Mouse (Mus musculus): ENCODE measurements around the gene Rims3. TPM values are rescaled to one million over a fixed set of nuclear protein-coding genes. Genes with fewer than 3 reads are reported as not detected.

The Rims3 gene
- polyA plus RNA-seq (2014; fragmentation: Nextera tagmentation; extraction: Ambion mirVana), result 1.2 and 1.6 TPM in 2 replicates

DNA sequence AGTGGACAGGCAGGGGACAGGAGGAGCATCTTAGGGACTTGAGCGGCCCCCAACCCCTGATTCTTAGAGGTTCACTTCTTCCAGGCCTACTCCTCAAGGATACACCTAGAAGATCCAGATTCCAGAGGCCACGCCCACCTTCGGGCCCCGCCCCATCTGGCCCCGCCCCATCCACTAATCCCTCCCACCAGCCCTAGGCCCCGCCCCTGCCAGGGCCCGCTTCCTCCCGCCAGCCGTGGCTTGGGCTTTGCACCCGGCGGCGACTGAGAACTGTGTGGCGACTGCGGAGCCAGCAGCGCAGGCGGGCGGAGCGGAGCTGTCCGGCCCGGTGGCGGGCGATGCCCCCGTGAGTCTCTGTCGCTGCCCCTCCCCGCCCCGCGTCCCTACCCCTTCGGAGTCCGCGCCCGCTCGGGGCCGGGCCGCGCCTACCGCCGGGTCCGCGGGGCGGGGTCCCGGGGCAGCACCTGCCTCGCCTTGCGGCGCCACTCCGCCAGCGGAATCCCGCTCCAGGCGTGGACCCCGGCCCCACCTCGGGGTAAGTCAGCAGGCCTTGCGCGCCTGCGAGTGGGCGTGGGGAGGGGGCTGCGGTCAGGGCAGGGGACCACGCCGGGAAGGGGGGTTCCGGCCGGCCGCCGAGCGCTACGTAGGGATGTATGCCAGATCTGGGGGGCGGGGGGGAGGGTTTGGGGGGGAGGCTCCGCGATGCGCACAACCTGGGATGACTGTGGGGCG lies at the start of gene Rims3:
Rims3 (plus strand) TSS at position 229 of the 732 bp plus-strand sequence.
- peak; percentile 64 for ATAC-seq (replicated peaks; ENCODE audit: insufficient number of reproducible peaks, low FRiP score, low TSS enrichment)
- Histone ChIP-seq H3K27me3 (ENCODE audit: control insufficient read depth, insufficient read depth, low read length) (peaks cover 48% of the 10 kb centered on the region), H3K27ac (ENCODE audit: low read depth, low read length) (no peak within 1 kb of the TSS), H3K9ac (ENCODE audit: low read depth, low read length) (peak within 1 kb of the TSS; percentile 59; the same call in 1 of the 2 replicates), H3K4me3 (ENCODE audit: low read depth, low read length) (peak within 1 kb of the TSS; percentile 67), H3K9me3 (replicated peaks; ENCODE audit: control insufficient read depth, low read length) (peaks cover 2% of the 10 kb centered on the region; the same call in 1 of the 2 replicates), H3K4me2 (peak within 1 kb of the TSS; percentile 98), H3K36me3 (ENCODE audit: control insufficient read depth, insufficient read depth, low read length) (no peaks in the 10 kb centered on the region), H3K4me1 (ENCODE audit: control insufficient read depth, insufficient read depth, low read length) (peaks cover 19% of the 10 kb centered on the region)
- under 1% methylated on average over 64 of the region's 68 CpGs for WGBS (ENCODE audit: insufficient replicate concordance)

GRCm38 (mm10) chr4:120805816-120806215 lies 48.8 kb upstream of the Rims3 start:
- ATAC-seq (replicated peaks; ENCODE audit: insufficient number of reproducible peaks, low FRiP score, low TSS enrichment), result no peak
- peaks cover 13% of the 10 kb centered on the region for H3K4me1 ChIP-seq (ENCODE audit: control insufficient read depth, insufficient read depth, low read length)

DNA sequence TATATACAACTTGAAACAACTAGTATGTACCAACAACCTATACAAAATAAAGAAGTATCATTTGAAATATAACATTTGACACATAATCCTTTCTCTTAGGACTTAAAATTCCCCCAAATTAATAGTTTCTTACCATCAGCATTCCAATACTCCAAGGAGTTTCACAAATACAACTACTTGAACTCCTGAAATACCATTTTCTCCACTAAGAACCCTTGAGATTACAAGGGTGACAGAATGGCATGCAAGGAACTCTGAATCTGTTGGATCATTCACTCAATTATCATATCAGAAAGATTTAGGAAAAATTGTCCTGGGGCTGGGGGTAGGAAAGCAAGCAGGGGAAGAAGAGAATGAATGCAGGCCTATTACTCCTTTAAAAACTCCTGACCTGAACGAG lies 40.9 kb upstream of the Rims3 start:
- Histone ChIP-seq H3K36me3 (ENCODE audit: control insufficient read depth, insufficient read depth, low read length) (no peaks in the 10 kb centered on the region), H3K27me3 (ENCODE audit: control insufficient read depth, insufficient read depth, low read length) (no peaks in the 10 kb centered on the region), H3K4me2 (peak overlapping the region; percentile 68), H3K27ac (ENCODE audit: low read depth, low read length) (peak overlapping the region; percentile 95), H3K9me3 (replicated peaks; ENCODE audit: control insufficient read depth, low read length) (no peaks in the 10 kb centered on the region), H3K9ac (ENCODE audit: low read depth, low read length) (peak overlapping the region; percentile 88), H3K4me3 (ENCODE audit: low read depth, low read length) (peak overlapping the region; percentile 59), H3K4me1 (ENCODE audit: control insufficient read depth, insufficient read depth, low read length) (peaks cover 29% of the 10 kb centered on the region)
- WGBS (ENCODE audit: insufficient replicate concordance), result 19% methylated on average over 1 of the region's 1 CpGs
- no peak for ATAC-seq (replicated peaks; ENCODE audit: insufficient number of reproducible peaks, low FRiP score, low TSS enrichment)

More at GRCm38 (mm10) chr4:120805816-120806215, 48.8 kb upstream of the Rims3 start:
- Histone ChIP-seq H3K4me3 (ENCODE audit: low read depth, low read length) (no peak overlapping the region), H3K27ac (ENCODE audit: low read depth, low read length) (no peak overlapping the region), H3K4me2 (no peak overlapping the region), H3K9ac (ENCODE audit: low read depth, low read length) (no peak overlapping the region), H3K27me3 (ENCODE audit: control insufficient read depth, insufficient read depth, low read length) (no peaks in the 10 kb centered on the region), H3K36me3 (ENCODE audit: control insufficient read depth, insufficient read depth, low read length) (no peaks in the 10 kb centered on the region), H3K9me3 (replicated peaks; ENCODE audit: control insufficient read depth, low read length) (no peaks in the 10 kb centered on the region)

DNA sequence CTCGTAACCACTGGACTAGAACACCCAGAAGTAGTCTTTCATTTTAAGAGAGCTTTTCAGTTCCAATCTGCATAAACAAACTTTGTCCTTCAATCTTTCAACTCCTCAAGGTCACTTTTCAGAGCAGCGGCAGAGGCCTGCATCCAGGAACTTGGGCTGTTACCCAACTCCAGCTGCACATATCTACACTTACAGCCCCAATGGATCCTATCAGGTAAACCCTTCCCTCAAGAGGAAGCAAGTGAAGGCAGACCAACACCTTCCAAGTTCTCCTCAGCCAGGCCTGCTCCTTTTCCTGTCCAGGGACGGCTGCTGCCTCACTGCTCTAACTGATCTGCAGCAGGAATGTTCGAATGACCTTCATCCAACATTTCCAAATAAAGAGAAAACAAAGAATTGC lies 40.4 kb upstream of the Rims3 start:
- Histone ChIP-seq H3K9me3 (replicated peaks; ENCODE audit: control insufficient read depth, low read length) (no peaks in the 10 kb centered on the region), H3K4me3 (ENCODE audit: low read depth, low read length) (peak overlapping the region; percentile 59), H3K36me3 (ENCODE audit: control insufficient read depth, insufficient read depth, low read length) (no peaks in the 10 kb centered on the region), H3K9ac (ENCODE audit: low read depth, low read length) (peak overlapping the region; percentile 88), H3K4me1 (ENCODE audit: control insufficient read depth, insufficient read depth, low read length) (peaks cover 29% of the 10 kb centered on the region), H3K27ac (ENCODE audit: low read depth, low read length) (peak overlapping the region; percentile 95), H3K27me3 (ENCODE audit: control insufficient read depth, insufficient read depth, low read length) (no peaks in the 10 kb centered on the region), H3K4me2 (peak overlapping the region; percentile 68)
- ATAC-seq (replicated peaks; ENCODE audit: insufficient number of reproducible peaks, low FRiP score, low TSS enrichment), result no peak
- 14% methylated on average over 4 of the region's 4 CpGs for WGBS (ENCODE audit: insufficient replicate concordance)

DNA sequence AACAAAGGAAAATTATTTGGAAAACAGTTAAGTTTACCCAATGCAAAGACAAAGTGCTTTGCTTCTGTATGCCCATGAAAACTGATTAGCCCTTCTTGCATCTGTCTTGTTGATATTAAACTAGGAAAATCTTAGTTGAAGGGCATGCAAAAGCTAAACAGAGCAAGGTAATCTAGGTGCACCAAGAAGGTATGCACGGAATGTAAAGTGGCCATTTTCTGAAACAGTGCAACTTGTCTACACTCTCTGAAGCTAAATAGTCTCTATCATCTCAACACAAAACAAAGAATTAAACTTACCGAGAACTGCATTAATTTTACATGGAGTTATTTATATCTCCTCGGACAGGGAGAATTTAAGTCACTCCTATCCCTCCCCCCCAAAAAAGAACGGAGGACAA lies 39.5 kb upstream of the Rims3 start:
- no peak for ATAC-seq (replicated peaks; ENCODE audit: insufficient number of reproducible peaks, low FRiP score, low TSS enrichment)
- WGBS (ENCODE audit: insufficient replicate concordance), result 11% methylated on average over 4 of the region's 4 CpGs
- peak overlapping the region; percentile 68 for H3K4me2 ChIP-seq
- peak overlapping the region; percentile 95 for H3K27ac ChIP-seq (ENCODE audit: low read depth, low read length)
- peaks cover 3% of the 10 kb centered on the region; the same call in 1 of the 2 replicates for H3K36me3 ChIP-seq (ENCODE audit: control insufficient read depth, insufficient read depth, low read length)
- peak overlapping the region; percentile 80 for H3K9ac ChIP-seq (ENCODE audit: low read depth, low read length)
- H3K4me1 ChIP-seq (ENCODE audit: control insufficient read depth, insufficient read depth, low read length), result peaks cover 25% of the 10 kb centered on the region
- peak overlapping the region; percentile 59 for H3K4me3 ChIP-seq (ENCODE audit: low read depth, low read length)
- H3K9me3 ChIP-seq (replicated peaks; ENCODE audit: control insufficient read depth, low read length), result no peaks in the 10 kb centered on the region
- H3K27me3 ChIP-seq (ENCODE audit: control insufficient read depth, insufficient read depth, low read length), result no peaks in the 10 kb centered on the region

DNA sequence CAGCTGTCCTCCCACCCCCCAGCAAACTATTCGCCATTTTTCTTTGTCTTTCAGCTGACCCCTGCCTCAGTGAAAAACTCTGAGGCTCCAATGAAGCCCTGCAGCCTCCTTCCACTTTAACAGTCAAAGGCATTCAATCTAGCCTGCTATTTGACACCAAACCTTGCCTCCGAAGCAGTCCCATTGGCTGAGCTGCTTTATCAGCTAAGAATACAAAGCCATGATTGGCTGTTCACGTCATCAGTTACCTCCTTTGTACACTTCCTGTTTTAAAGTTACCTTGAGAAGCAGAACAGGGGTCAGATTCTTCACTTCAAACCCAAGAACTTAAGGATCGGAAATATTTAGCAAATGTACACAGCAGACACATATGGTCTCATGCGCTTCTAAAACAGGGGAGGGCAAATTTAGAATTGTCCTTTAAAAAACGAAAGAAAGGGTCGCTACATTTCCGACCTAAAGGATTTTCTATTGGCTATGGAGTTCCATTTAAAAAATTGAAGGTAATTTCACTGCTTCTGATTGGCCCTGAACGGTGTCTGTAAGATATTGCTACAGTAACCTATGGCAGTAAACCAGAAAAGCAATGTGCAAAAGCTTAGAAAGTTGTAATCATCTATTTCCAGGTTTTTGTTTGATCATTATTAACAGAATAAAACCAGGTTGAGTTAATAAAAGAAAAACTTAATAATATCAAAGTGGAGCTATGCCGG lies 38.8 kb upstream of the Rims3 start:
- H3K9ac ChIP-seq (ENCODE audit: low read depth, low read length), result peak overlapping the region; percentile 80
- H3K4me1 ChIP-seq (ENCODE audit: control insufficient read depth, insufficient read depth, low read length), result peaks cover 22% of the 10 kb centered on the region
- peaks cover 3% of the 10 kb centered on the region; the same call in 1 of the 2 replicates for H3K36me3 ChIP-seq (ENCODE audit: control insufficient read depth, insufficient read depth, low read length)
- H3K27ac ChIP-seq (ENCODE audit: low read depth, low read length), result peak overlapping the region; percentile 95
- WGBS (ENCODE audit: insufficient replicate concordance), result 9% methylated on average over 10 of the region's 10 CpGs
- H3K27me3 ChIP-seq (ENCODE audit: control insufficient read depth, insufficient read depth, low read length), result no peaks in the 10 kb centered on the region
- no peaks in the 10 kb centered on the region for H3K9me3 ChIP-seq (replicated peaks; ENCODE audit: control insufficient read depth, low read length)
- H3K4me2 ChIP-seq, result peak overlapping the region; percentile 68
- H3K4me3 ChIP-seq (ENCODE audit: low read depth, low read length), result peak overlapping the region; percentile 59
- peak; percentile 91 for ATAC-seq (replicated peaks; ENCODE audit: insufficient number of reproducible peaks, low FRiP score, low TSS enrichment)

DNA sequence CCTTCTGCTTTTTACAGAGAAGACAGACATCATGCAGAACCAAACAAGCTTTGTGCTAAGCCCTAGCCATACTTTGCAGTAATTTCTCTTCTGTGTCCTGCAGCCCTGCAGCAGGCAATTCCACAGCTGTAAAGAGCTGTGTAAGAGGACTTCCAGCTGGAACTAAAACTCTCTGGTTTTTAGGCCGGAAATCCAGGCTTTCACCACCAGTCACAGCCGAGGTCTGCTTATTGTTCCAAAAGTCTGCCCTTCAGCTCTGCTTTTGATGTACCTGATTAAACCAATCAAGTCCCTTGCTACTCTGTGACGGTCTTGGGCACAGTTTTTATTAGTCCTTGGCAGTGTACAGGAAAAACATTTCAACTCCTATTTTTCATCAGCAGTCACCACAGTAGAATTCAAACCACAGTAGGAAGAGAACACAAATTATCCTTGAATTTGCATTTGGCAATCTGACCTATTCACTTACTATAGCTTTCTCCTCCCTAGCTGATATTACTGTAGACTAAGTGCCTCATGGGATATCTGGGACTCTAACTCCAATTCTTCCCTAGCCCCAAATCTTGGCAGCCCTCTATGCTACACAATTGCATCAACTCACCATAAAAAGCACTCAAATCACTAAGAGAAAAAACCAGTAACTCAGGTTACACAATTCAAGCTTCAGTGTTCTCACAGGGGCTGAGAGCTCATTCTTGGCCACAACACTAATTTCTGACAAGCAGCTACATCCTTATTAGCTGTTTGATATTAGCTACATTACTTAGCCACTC lies 37.4 kb upstream of the Rims3 start:
- H3K36me3 ChIP-seq (ENCODE audit: control insufficient read depth, insufficient read depth, low read length), result peaks cover 3% of the 10 kb centered on the region; the same call in 1 of the 2 replicates
- peak overlapping the region; percentile 73 for H3K27ac ChIP-seq (ENCODE audit: low read depth, low read length)
- ATAC-seq (replicated peaks; ENCODE audit: insufficient number of reproducible peaks, low FRiP score, low TSS enrichment), result peak; percentile 37; the same call in 1 of the 2 replicates
- H3K9ac ChIP-seq (ENCODE audit: low read depth, low read length), result no peak overlapping the region
- no peak overlapping the region for H3K4me3 ChIP-seq (ENCODE audit: low read depth, low read length)
- peaks cover 22% of the 10 kb centered on the region for H3K4me1 ChIP-seq (ENCODE audit: control insufficient read depth, insufficient read depth, low read length)
- H3K27me3 ChIP-seq (ENCODE audit: control insufficient read depth, insufficient read depth, low read length), result no peaks in the 10 kb centered on the region
- WGBS (ENCODE audit: insufficient replicate concordance), result 13% methylated on average over 3 of the region's 3 CpGs
- H3K4me2 ChIP-seq, result peak overlapping the region; percentile 27; the same call in 1 of the 2 replicates
- H3K9me3 ChIP-seq (replicated peaks; ENCODE audit: control insufficient read depth, low read length), result no peaks in the 10 kb centered on the region

- no peak overlapping the region for H3K27ac ChIP-seq (ENCODE audit: low read depth, low read length)
- no peaks in the 10 kb centered on the region for H3K9me3 ChIP-seq (replicated peaks; ENCODE audit: control insufficient read depth, low read length)
- no peak overlapping the region for H3K4me3 ChIP-seq (ENCODE audit: low read depth, low read length)
- H3K9ac ChIP-seq (ENCODE audit: low read depth, low read length), result no peak overlapping the region
- 48% methylated on average over 2 of the region's 2 CpGs for WGBS (ENCODE audit: insufficient replicate concordance)
- H3K27me3 ChIP-seq (ENCODE audit: control insufficient read depth, insufficient read depth, low read length), result no peaks in the 10 kb centered on the region
- ATAC-seq (replicated peaks; ENCODE audit: insufficient number of reproducible peaks, low FRiP score, low TSS enrichment), result no peak
- H3K4me2 ChIP-seq, result no peak overlapping the region
- peaks cover 23% of the 10 kb centered on the region for H3K4me1 ChIP-seq (ENCODE audit: control insufficient read depth, insufficient read depth, low read length)
- H3K36me3 ChIP-seq (ENCODE audit: control insufficient read depth, insufficient read depth, low read length), result peaks cover 3% of the 10 kb centered on the region; the same call in 1 of the 2 replicates
These were observed 36.7 kb upstream of the Rims3 start for GRCm38 (mm10) chr4:120817951-120818350.
